Mouse (Mus musculus) urinary bladder, postnatal 10 days (tissue): Measurements from ENCODE around the gene Shc3.

Source experiments
- DNase-seq: peaks from one replicate; pipeline ENCODE4 v3.0.0; 2022; ENCODE audit warnings: low spot score

Gene Shc3

DNA sequence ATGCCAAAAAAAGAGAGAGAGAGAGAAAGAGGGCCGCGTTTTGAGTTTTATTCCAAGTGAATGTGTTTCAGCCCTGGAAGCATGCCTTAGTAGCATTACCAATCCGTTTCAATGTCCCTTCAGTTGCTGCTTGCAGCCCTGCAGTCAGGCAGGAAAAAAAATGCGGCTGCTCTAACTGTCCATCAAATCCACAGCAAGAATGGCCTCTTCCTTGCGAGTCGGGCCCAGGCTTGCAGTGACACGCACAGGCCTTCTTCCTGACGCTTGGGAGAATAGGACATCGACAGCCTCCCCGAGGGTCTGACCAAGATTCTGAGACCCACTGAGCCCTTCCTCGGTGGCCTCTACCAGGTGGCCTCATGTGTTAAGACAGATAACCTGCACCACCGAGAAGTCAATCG, 718 bp downstream of the Shc3 start:
- DNase-seq: no peak

DNA sequence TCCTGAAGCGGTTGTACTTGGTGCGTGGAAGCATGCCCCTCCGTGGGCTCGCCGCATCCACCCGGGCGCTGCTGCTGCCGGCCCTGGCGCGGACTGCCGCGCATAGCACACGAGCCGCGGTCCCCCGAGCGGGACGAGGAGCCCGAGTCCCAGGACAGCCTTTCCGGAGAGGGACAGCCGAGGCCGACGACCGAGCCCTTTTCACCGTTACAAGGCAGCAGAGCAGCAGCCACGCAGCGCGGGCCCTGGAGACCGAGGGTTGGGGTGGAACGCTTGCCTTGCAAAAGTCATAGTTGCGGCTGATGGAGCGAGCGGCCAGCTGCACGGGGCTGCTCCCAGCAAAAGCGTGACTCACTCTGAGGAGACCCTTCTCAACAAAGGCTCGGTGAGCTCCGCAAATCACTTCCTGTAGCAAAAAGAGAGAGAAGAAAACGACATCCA, 1.8 kb downstream of the Shc3 start:
- DNase-seq: no peak

DNA sequence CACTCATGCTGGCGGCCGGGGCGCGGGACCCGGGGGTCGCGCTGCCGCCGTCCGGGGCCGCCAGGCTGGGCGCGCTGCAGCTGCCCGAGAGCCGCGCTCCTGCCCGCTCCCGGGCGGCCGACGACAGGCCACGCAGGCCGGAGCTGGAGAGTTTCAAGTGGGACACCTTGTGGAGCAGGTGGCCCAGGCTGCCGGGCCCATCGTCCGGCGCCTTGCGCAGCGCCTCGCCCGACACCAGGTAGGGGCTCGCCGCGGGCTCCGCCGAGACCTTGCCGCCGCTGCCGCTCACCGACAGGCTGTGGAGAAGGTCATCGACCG, 2.2 kb downstream of the Shc3 start:
- no peak for DNase-seq

- DNase-seq: no peak
These were observed 2.7 kb downstream of the Shc3 start for GRCm38 (mm10) chr13:51566371-51567077.

- no peak for DNase-seq
These were observed 4.5 kb downstream of the Shc3 start for GRCm38 (mm10) chr13:51564741-51565140.

GRCm38 (mm10) chr13:51553343-51553742, 15.9 kb downstream of the Shc3 start:
- DNase-seq: no peak

DNA sequence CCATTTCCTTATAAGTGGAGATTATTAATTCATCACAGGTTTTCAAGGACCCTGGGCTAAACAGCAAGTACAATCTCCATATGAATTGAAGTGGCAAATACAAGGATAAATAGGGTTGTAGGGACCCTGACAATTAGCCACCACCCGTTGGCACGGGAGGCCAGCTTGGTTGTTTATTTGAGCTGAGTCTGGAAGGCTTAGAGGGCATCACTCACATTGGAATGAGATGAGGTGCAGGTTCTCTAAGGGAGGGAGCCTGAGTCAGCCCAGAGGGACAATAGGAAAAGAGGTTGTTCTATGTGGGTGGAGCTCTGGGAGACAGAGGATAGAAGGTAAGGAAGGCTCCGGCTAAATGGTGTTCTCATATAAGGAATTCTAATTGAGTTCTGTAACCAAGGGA, 17.0 kb downstream of the Shc3 start:
- DNase-seq: no peak

GRCm38 (mm10) chr13:51551824-51552223, 17.4 kb downstream of the Shc3 start:
- DNase-seq: no peak

DNA sequence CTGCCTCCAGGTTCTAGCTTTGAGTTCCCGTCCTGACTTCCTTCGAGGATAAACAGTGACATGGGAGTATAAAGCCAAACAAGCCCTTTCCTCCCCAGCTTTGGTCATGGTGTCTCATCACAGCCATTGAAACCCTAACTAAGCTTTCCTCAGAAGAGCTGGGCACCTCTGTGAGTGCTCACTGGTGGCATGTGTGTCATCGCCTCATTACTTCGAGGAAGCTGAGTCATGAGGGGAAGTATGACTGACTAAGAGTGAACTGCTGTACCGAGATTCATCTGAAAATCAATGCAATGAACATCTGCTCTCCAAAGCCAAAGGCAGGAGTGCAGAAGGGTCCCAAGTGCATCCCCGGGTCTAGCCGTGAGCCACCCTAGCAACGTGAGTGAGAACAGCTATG, 29.4 kb downstream of the Shc3 start:
- no peak for DNase-seq

DNA sequence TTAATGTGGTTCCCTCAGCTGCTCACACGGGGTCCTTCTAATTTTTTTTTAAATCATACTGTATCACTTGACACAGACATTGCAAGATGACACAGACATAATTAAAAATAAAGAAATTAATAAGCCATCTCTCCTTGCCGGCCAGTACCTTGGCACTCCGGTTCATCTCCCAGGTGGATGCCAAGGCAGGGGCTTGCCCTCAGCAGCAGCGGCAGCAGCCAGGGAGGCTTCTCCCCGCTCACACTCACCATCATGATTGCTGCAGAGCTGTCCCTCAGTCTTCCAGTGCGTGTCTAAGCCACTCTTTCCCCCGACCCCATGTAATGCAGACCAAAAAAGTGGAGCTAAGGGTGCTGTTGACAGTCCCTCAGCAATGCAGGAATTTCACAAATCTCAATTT, 33.9 kb downstream of the Shc3 start:
- DNase-seq: no peak

DNA sequence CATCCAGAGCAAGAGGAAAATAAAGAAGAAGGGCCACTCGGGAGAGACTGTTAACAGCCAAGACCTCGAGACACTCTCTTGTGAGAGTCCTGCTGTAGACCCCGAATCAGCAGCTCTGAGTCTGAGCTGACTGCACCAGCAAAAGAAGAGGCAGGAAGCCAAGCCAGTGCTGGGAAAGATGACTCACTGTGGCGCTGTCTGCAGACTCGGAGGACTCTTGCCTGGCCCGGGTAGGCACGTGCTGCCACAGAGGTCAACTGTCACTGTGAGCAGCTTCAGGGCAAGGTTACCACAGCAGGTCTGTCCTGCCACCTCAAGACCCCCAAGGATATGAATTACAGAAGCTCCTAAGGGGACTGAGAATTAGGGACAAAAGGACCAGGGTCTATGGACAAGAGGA, 42.7 kb downstream of the Shc3 start:
- no peak for DNase-seq

GRCm38 (mm10) chr13:51524316-51524715, 44.9 kb downstream of the Shc3 start:
- no peak for DNase-seq

DNA sequence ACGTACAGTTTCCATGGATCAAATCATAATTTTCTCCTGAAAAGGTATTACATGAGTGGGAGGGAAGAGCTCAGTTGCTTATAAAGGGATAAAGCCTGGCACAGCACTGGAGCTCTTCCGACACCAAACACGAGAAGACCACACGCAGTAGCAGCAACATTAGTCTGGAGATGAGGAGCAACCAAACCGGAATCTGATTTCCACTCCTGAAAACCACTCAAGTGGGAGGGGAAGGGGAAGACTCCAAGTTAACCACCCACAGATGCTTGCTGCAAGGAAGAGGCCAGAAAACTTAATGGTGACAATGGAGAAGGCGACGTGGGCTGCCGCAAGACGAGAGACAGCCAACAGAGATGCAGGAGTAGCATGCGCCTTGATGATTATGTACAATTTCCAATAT, 45.9 kb downstream of the Shc3 start:
- no peak for DNase-seq

- DNase-seq: no peak
These were observed 50.3 kb downstream of the Shc3 start for GRCm38 (mm10) chr13:51518880-51519279.

DNA sequence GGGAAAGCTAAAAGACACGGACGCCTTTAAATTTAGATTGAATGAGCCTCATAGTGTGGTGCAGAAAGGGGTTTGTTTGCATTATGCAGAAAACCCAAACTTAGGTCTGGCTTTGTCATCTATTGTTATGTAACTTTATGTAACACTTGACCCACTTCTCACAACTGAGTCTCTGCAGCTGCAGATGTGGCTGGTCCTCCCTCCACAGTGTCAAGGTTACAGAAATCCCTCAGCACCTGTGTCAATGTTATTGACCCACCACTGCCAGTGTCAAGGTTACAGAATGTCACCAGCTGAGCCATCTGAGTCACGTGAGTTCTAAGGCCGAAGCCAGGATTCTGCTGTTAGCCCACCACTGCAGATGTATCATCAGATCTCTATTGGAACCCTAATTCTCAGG, 51.3 kb downstream of the Shc3 start:
- no peak for DNase-seq

GRCm38 (mm10) chr13:51508836-51509235, 60.4 kb downstream of the Shc3 start:
- no peak for DNase-seq

GRCm38 (mm10) chr13:51505711-51506110, 63.5 kb downstream of the Shc3 start:
- no peak for DNase-seq

DNA sequence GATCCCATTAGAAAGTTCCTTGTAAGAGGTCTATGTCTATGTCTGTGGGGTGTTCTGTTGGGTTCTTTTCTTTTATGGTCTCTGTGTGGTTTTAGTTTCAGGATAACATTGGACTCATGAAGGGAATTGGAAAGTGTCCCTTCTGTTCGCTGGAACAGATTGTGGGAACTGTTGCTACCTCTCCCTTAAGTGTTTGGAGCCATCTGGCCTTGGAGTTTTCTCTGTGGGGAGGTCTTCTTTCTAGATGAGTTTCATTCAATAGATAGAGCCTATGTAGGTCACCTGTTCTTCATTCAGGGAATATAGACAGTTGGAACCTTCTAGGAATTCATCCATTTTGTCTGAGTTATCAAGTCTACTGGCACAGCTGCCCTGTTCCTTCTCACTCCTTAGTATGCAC, 69.5 kb downstream of the Shc3 start:
- no peak for DNase-seq

GRCm38 (mm10) chr13:51493676-51494075, 75.5 kb downstream of the Shc3 start:
- no peak for DNase-seq

DNA sequence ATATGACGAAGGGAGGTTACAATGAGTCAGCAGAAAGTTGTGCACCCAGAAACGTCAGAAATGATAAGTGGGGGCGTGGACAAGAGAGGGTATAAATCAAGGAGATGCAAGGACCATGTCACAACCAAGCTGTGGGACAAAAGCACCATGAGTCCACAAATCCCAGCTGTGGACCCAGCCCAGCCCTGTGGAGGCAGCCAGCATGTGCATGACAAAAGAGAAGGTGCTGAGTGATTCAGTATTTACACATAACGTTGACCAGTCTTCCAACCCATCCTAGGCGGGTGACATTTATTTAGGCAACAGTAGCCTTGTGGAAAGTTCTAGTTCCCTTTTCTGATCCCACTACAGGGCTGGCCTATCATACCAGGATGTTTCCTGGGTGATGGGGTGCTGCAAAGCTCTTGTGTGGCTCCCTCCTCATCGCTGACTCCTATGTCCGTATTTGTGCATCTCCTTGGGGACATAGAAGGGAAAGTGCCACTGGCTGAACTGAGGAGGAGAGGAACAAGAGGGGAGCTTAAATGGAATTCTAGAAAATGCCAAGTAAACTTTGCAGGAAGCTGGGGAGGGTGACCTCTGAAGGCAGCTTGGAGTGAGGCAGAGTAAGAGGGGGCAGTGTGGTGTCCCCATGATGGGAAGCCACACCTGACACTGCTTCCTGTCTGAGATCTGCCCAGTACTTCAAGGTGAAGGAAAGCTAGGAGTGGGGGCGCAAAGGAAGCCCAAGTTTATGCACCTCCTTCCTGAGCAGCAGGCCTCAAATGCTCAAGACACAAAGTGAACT, 77.4 kb downstream of the Shc3 start:
- DNase-seq: no peak

DNA sequence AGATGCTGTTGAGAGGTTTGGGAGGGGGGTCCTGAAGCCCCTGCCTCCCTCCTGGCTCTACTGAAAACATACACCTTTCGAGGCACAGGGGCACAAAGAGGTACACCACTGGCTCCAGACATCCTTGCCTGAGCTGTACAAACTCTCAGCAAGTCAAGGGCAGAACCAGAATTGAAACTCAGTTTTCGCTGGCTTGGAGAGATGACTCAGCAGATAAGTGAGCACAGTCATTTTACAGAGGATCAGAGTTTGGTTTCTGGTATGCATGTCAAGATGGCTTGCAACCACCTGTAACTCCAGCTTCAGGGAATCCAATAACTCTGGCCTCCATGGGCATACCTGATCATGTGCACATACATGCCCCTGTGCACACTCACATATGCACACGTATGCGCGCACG, 79.0 kb downstream of the Shc3 start:
- DNase-seq: no peak

- no peak for DNase-seq
These were observed 80.3 kb downstream of the Shc3 start for GRCm38 (mm10) chr13:51488945-51489344.

DNA sequence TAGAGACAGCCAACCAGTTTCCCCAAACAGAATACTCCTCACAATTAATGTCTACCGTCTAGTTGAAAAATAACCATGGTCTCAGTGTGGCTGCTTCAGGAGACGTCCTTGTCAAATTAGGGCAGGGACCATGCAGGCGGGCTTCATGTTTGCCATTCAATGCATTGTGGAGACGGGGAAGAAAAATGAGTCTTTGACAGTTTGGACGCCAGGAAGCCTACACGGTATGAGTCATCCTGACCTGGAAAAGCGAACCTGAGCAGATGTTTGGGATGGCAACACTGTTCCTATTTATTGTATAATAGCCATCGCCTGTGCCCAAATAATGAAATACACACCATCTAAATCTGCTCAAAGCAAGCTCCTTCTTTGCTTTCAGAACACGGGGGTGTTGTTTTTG, 83.9 kb downstream of the Shc3 start:
- no peak for DNase-seq

GRCm38 (mm10) chr13:51482786-51483185, 86.4 kb downstream of the Shc3 start:
- DNase-seq: no peak
